Mouse (Mus musculus): ENCODE measurements around the gene Ppm1f. TPM values are rescaled to one million over a fixed set of nuclear protein-coding genes. Genes with fewer than 3 reads are reported as not detected.

Gene Ppm1f
- polyA plus RNA-seq, 1 experiment from 2014 or later, result 28.2 TPM

DNA sequence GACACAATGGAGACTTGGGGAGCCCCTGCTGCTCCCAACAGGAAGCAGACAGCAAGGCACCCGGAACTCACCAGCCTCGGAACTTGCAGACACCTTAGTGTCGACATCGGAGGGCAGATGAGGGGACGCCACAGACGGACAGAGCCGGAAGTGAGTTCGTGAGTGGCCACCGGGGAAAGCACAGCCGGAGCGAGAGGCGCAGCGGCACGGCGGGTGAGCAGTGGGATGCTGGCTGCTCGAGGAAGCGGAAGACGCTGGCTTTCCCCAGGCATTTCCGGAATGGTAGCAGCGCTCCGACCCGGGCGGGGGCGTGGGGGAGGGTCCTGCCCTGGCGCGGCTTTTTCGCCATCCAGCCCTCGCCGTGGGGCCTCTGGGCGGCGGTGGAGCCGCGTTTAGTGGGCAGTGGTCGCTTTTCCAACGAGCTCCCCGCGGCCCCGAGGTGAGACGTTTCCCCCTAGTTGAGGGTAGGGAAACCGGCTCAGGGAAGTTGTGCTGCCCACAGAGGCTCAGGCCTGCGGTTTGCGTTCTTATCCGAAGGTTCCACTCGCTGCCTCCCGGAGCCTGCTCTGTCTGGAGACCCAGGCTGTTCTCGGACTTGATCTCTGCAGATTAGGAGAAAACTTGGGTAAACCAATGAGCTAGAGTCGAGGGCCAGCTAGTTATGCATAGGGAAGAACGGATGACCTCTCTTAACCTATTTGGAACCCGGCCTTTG lies 25.5 kb upstream of the Ppm1f start, which contains the start of the genes Top3b and Vpreb1:
Gene Top3b (plus strand): TSS at position 120 of the 715 bp plus-strand sequence.
Gene Vpreb1 (minus strand): TSS at position 227 of the 715 bp plus-strand sequence.
- Histone ChIP-seq H3K36me3 (peaks cover 12% of the 10 kb centered on the region), H3K4me3 (peak within 1 kb of the TSS; percentile 81), H3K4me1 (replicated peaks) (peaks cover 17% of the 10 kb centered on the region), H3K4me2 (peak within 1 kb of the TSS; percentile 76), H3K27me3 (no peaks in the 10 kb centered on the region), H3K27ac (peak within 1 kb of the TSS; percentile 95), H3K9ac (peak within 1 kb of the TSS; percentile 92), H3K9me3 (no peaks in the 10 kb centered on the region)
- WGBS, result under 1% methylated on average over 49 of the region's 49 CpGs
- ATAC-seq (ENCODE audit: low FRiP score), result peak; percentile 97

DNA sequence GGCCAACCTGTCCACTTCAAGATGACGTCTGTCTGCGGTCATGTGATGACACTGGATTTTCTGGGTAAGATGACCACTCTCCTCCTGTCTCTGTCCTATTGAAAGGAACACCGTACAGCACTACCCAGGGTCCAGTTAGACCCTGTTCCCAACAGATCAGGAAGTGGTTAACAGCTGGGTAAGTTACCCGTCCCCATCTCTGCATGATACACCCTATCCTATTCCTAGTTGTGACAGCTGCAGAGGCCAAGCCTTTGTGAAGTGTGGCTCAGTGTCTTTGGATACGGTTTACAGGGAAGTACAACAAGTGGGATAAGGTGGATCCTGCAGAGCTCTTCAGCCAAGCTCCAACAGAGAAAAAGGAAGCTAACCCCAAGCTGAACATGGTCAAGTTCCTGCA lies 17.2 kb upstream of the Ppm1f start:
- peaks cover 92% of the 10 kb centered on the region for H3K36me3 ChIP-seq
- no peaks in the 10 kb centered on the region for H3K4me1 ChIP-seq (replicated peaks)
- ATAC-seq (ENCODE audit: low FRiP score), result no peak
- no peaks in the 10 kb centered on the region for H3K27me3 ChIP-seq
- H3K4me3 ChIP-seq, result no peak overlapping the region
- no peak overlapping the region for H3K27ac ChIP-seq
- 0 out of 2 replicates have a peak, but pooled peaks cover 4% of the 10 kb centered on the region for H3K9me3 ChIP-seq
- 91% methylated on average over 5 of the region's 5 CpGs for WGBS
- H3K4me2 ChIP-seq, result no peak overlapping the region
- no peak overlapping the region for H3K9ac ChIP-seq

DNA sequence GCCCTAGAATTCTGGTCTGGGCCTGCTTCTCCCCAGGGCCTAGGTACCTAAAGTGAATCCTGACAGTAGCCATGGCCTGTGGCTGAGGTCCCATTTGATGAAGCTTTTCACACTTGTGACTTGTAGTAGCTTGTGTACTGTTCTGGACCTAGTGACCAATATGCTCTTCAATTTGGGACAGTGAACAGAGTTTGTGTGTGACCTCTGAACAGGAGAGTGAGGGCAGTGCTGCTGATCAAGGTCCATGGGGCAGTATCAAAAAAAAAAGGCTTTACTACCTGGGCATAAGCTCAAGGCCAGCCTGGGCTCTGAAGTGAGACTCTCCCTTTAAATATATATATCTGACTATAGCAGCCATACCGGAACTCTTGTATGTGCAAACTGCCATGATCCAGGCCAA lies 7.9 kb upstream of the Ppm1f start:
- no peak overlapping the region for H3K4me3 ChIP-seq
- H3K9me3 ChIP-seq, result no peaks in the 10 kb centered on the region
- WGBS, result 95% methylated on average over 1 of the region's 1 CpGs
- no peak for ATAC-seq (ENCODE audit: low FRiP score)
- H3K27ac ChIP-seq, result no peak overlapping the region
- no peak overlapping the region for H3K9ac ChIP-seq
- H3K27me3 ChIP-seq, result no peaks in the 10 kb centered on the region
- H3K36me3 ChIP-seq, result peaks cover 100% of the 10 kb centered on the region
- no peak overlapping the region for H3K4me2 ChIP-seq
- no peaks in the 10 kb centered on the region for H3K4me1 ChIP-seq (replicated peaks)

DNA sequence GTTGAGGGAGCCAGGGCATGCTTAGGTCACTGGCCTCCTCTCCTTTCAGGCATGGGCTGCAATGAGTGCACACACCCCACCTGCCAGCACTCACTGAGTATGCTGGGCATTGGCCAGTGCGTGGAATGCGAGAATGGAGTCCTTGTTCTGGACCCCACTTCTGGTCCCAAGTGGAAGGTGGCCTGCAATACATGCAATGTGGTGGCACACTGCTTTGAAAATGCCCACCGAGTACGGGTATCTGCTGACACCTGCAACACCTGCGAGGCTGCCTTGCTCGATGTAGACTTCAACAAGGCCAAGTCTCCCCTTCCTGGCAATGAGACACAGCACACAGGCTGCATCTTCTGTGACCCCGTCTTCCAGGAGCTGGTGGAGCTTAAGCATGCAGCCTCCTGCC lies 3.9 kb upstream of the Ppm1f start:
- H3K9ac ChIP-seq, result no peak overlapping the region
- WGBS, result 90% methylated on average over 7 of the region's 7 CpGs
- H3K4me3 ChIP-seq, result no peak overlapping the region
- no peak overlapping the region for H3K27ac ChIP-seq
- no peak for ATAC-seq (ENCODE audit: low FRiP score)
- no peaks in the 10 kb centered on the region for H3K27me3 ChIP-seq
- H3K4me1 ChIP-seq (replicated peaks), result peaks cover 11% of the 10 kb centered on the region
- no peak overlapping the region for H3K4me2 ChIP-seq
- peaks cover 64% of the 10 kb centered on the region for H3K36me3 ChIP-seq
- no peaks in the 10 kb centered on the region for H3K9me3 ChIP-seq

DNA sequence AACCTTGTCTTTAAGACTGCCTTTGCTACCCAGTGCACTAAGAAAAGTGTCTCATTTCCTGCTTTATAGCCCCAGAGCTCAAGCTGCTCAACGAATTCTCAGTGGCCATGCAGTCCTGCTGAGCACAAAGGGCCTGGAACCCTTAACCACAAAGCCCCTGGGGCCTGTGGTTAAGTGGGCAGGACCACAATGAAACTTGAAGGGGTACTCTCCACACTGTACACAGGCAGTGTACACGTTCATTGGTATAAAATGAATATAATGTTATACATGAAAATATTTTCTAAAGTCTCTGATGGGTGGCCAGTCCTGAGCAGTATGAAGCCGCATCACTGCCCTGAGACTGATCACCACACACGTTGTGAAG lies 271 bp upstream of the Ppm1f start:
- no peaks in the 10 kb centered on the region for H3K27me3 ChIP-seq
- peak overlapping the region; percentile 80 for H3K9ac ChIP-seq
- H3K27ac ChIP-seq, result peak overlapping the region; percentile 79
- peak overlapping the region; percentile 85 for H3K4me2 ChIP-seq
- 33% methylated on average over 4 of the region's 4 CpGs for WGBS
- H3K36me3 ChIP-seq, result peaks cover 36% of the 10 kb centered on the region
- H3K4me1 ChIP-seq (replicated peaks), result peaks cover 30% of the 10 kb centered on the region
- peak overlapping the region; percentile 64 for H3K4me3 ChIP-seq
- no peaks in the 10 kb centered on the region for H3K9me3 ChIP-seq
- peak; percentile 87; the same call in 1 of the 2 replicates for ATAC-seq (ENCODE audit: low FRiP score)

DNA sequence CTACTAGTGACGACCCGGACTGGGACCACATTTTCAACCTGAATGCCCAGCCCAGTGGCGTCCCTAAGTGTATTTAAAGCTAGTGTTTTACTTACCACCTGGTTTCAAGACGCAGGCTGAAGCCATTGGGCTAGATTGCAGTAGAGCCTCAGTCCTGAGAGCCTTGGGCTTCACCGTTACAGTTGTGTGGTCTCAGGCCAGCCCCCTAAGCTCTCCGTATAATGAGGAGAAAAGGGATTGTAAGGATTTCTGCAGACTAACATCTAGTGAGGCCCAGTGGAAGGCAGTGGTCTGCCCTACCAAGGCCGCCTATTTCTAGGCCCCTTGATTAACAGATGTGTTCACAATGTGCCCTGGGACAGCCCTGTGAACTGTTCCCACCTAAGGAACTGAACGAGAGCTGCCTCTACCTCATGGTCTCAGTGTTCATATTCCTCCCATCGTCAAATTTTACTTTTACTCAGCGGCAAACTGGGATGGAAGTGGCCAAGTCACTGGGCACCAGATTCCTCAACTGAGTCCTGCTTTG lies 851 bp downstream of the Ppm1f start:
- Histone ChIP-seq H3K9ac (peak overlapping the region; percentile 80), H3K36me3 (peaks cover 27% of the 10 kb centered on the region), H3K4me3 (peak overlapping the region; percentile 64), H3K27me3 (no peaks in the 10 kb centered on the region), H3K9me3 (no peaks in the 10 kb centered on the region), H3K27ac (peak overlapping the region; percentile 79), H3K4me2 (peak overlapping the region; percentile 85), H3K4me1 (replicated peaks) (peaks cover 30% of the 10 kb centered on the region)
- ATAC-seq (ENCODE audit: low FRiP score), result peak; percentile 3; the same call in 1 of the 2 replicates
- 32% methylated on average over 10 of the region's 10 CpGs for WGBS

DNA sequence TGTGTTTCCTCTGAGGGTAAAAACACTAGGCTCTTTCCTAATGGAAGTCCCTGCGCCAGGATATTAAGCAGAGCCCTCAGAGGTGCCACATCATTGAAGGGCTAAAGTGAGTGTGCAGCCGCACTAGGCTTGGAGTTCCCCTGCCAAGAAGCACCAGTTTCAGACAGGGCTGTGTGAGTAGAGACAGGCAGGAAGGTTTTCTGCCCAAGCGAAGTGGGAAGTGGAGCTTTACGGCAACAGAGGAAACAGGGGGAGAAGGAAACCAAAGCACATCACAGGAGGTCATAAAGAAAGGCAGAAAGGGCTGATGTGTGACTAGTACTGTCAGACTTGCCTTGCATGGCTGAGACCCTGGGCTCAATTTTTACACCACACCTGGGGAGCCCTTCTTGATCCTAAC lies 6.1 kb downstream of the Ppm1f start:
- Histone ChIP-seq H3K4me1 (replicated peaks) (peaks cover 19% of the 10 kb centered on the region), H3K4me3 (no peak overlapping the region), H3K4me2 (no peak overlapping the region), H3K27ac (no peak overlapping the region), H3K36me3 (peaks cover 57% of the 10 kb centered on the region), H3K27me3 (no peaks in the 10 kb centered on the region), H3K9me3 (no peaks in the 10 kb centered on the region), H3K9ac (no peak overlapping the region)
- no peak for ATAC-seq (ENCODE audit: low FRiP score)
- 89% methylated on average over 4 of the region's 4 CpGs for WGBS

DNA sequence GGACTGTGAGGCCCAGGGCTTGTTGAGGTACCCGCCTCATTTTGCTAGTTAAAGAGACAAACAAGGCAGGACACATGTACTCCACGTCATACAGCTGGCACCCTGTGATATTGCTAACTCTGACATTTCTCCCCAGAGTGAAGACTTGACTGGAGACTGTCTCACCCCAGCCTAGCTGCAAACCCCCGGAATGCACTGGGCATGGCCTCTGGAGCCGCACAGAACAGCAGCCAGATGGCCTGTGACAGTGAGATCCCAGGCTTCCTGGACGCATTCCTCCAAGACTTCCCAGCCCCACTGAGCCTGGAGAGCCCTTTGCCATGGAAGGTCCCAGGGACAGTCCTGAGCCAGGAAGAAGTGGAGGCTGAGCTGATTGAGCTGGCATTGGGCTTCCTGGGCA lies 6.9 kb downstream of the Ppm1f start:
- peaks cover 10% of the 10 kb centered on the region for H3K4me1 ChIP-seq (replicated peaks)
- no peaks in the 10 kb centered on the region for H3K9me3 ChIP-seq
- WGBS, result 92% methylated on average over 5 of the region's 5 CpGs
- no peak overlapping the region for H3K27ac ChIP-seq
- H3K4me3 ChIP-seq, result no peak overlapping the region
- H3K36me3 ChIP-seq, result peaks cover 66% of the 10 kb centered on the region
- H3K9ac ChIP-seq, result no peak overlapping the region
- no peak for ATAC-seq (ENCODE audit: low FRiP score)
- H3K4me2 ChIP-seq, result no peak overlapping the region
- H3K27me3 ChIP-seq, result no peaks in the 10 kb centered on the region

DNA sequence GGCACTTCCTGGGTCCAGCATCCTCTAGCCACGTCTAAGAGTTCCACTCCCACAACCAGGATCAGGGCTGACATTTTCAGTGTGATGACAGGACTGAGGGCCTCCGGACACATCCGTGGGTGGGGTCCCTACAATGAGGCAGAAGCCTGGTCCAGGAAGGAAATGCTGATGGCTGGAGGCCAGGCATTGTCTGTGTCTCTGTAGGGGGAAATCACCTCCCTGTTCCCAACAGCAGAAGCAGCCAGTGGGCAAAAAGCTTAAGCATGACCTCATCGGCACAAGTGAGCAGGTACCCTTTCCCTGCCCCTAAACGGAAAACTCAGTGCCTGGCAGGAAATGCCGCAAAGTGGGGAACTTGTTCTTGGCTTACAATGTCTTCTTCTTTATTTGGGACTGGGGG lies 11.5 kb downstream of the Ppm1f start:
- 81% methylated on average over 6 of the region's 6 CpGs for WGBS
- peaks cover 99% of the 10 kb centered on the region for H3K36me3 ChIP-seq
- no peaks in the 10 kb centered on the region for H3K9me3 ChIP-seq
- no peak for ATAC-seq (ENCODE audit: low FRiP score)
- H3K27ac ChIP-seq, result no peak overlapping the region
- H3K9ac ChIP-seq, result no peak overlapping the region
- no peak overlapping the region for H3K4me2 ChIP-seq
- H3K27me3 ChIP-seq, result no peaks in the 10 kb centered on the region
- no peak overlapping the region for H3K4me3 ChIP-seq
- peaks cover 12% of the 10 kb centered on the region for H3K4me1 ChIP-seq (replicated peaks)

DNA sequence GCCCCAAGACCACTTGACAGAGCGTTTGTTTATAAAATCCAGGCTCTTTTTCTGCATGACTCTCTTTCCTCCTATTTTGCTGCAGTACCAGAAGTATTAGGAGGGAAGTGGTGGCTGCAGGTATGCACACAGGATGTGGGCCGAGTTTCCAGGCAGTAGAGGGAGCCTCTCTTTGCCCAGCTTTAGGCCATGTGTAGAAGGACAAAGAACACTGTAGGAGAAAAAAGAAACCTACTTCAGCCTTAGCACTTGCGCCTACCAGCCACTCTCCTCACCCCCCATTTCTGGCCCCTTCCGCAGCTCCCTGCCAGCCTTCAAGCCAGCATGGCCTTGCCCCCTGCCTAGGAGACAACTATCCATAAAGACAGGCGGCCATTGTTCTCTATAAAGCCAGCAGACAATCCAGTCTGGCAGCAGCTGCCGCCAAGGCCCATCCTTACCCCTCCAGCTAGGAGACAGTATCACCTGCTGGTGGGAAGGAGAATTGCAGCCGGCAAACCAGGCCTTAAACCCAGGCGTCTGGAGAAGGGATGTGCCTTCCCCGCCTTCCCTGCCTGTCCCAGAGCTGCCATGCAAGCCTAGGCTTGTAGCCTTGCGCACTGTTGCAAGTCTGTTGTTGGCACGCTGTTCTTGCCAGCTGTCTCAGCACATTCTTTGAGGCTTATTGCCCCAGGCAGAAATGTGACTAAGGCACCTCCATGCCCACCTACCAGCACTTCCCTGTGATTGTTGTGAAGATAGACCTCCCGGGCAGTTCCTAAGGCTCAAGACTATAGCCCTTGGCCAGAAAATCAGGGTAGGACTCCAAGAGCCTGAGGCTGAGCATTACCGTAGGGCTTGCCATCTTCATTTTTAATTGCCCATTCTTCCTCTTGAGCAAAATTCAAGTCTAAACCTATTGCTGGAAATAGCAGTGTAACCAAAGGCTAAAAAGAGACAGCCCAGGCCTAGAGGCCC lies 15.7 kb downstream of the Ppm1f start:
- WGBS, result 28% methylated on average over 13 of the region's 13 CpGs
- ATAC-seq (ENCODE audit: low FRiP score), result peak; percentile 86

DNA sequence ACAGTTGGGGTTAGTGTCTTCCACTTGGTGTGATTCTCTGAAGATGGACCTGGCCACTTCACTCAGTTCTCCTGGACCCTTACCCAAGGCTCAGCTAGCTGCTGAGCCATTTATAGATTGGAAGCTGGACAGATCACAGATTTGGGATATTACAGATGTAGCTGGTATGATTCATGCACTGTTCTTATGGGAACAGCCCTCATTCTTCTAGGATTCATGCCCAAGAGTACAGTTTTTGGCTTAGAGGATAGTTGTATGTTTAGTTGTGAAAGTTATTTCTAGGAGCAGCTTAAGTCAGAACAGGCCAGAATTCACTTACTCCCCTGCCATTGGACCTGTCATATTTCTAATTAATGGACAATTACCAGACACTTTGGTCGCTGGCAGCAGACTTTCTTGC lies 17.2 kb downstream of the Ppm1f start:
- no peak overlapping the region for H3K4me3 ChIP-seq
- no peak overlapping the region for H3K4me2 ChIP-seq
- ATAC-seq (ENCODE audit: low FRiP score), result no peak
- H3K9ac ChIP-seq, result no peak overlapping the region
- peaks cover 97% of the 10 kb centered on the region for H3K36me3 ChIP-seq
- no peaks in the 10 kb centered on the region for H3K9me3 ChIP-seq
- no peak overlapping the region for H3K27ac ChIP-seq
- H3K27me3 ChIP-seq, result no peaks in the 10 kb centered on the region
- 77% methylated on average over 1 of the region's 1 CpGs for WGBS
- peaks cover 12% of the 10 kb centered on the region for H3K4me1 ChIP-seq (replicated peaks)

More for the DNA sequence above, 15.7 kb downstream of the Ppm1f start:
- peaks cover 97% of the 10 kb centered on the region for H3K36me3 ChIP-seq
- no peaks in the 10 kb centered on the region for H3K27me3 ChIP-seq
- H3K4me2 ChIP-seq, result no peak overlapping the region
- H3K9ac ChIP-seq, result 0 out of 2 replicates have a peak overlapping the region, but pooled peaks have one; percentile 24
- no peak overlapping the region for H3K4me3 ChIP-seq
- peak overlapping the region; percentile 84 for H3K27ac ChIP-seq
- peaks cover 12% of the 10 kb centered on the region for H3K4me1 ChIP-seq (replicated peaks)
- H3K9me3 ChIP-seq, result no peaks in the 10 kb centered on the region

DNA sequence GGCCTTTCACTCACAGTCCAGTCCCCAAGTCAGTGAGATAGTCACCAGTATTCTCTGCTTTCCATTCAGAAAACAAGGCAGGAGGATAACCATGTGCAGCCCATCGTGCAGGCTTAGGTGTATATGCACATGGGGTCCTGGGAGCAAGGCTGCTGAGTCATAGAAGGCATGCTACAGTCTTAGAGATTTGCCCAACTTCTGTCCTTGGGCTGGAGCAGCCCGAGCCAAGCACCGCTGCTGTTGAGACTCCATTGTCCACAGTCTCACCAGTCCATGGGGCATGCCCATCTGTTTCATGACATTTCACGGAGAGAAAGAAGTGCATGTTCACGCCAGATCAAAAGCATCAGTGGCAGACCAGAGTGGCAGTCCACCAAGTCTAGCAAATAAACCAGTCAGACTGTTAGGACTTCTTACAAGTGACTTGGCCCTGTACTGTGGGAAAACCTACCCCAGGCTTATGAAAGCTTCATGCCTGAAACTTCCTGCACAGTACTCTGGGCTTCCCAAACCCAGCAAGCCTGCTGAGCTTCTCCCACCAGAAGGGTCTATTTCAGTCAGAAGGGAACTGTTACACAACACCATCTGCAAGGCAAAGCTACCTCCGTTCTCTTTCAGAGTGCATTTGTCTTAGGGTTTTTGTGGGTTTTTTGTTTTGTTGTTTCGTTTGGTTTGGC lies 22.3 kb downstream of the Ppm1f start:
- Histone ChIP-seq H3K4me3 (no peak overlapping the region), H3K27me3 (no peaks in the 10 kb centered on the region), H3K4me2 (no peak overlapping the region), H3K9me3 (no peaks in the 10 kb centered on the region), H3K9ac (no peak overlapping the region), H3K36me3 (peaks cover 99% of the 10 kb centered on the region), H3K27ac (no peak overlapping the region), H3K4me1 (replicated peaks) (no peaks in the 10 kb centered on the region)
- 92% methylated on average over 7 of the region's 7 CpGs for WGBS
- ATAC-seq (ENCODE audit: low FRiP score), result no peak
